Mouse (Mus musculus) lung, embryonic 15.5 days (tissue): ENCODE results near the gene Dhcr24. TPM values are rescaled to one million over a fixed set of nuclear protein-coding genes. Genes with fewer than 3 reads are reported as not detected.

Source experiments
- ATAC-seq: fragments of 200-750 bp; cut with Nextera tagmentation; 2 replicates; pipeline ENCODE4 v1.8.0; 2017; ENCODE audit warnings: moderate number of reproducible peaks, borderline replicate concordance; ENCODE audit not compliant: low FRiP score, low TSS enrichment; ENCODE audit errors: extremely low read depth
- H3K27ac ChIP-seq: fragments of 300-500 bp; sonication (generic); 2 replicates; pipeline ENCODE4 v1.5.1; 2015; ENCODE audit warnings: moderate library complexity, mild to moderate bottlenecking, inconsistent platforms
- H3K27me3 ChIP-seq: fragments of 300-500 bp; sonication (generic); 2 replicates; pipeline ENCODE4 v1.6.1; 2015; ENCODE audit warnings: inconsistent platforms
- H3K36me3 ChIP-seq: fragments of 300-500 bp; sonication (generic); 2 replicates; pipeline ENCODE4 v1.6.1; 2015; ENCODE audit warnings: inconsistent platforms
- H3K4me1 ChIP-seq: fragments of 300-500 bp; sonication (generic); 2 replicates; pipeline ENCODE4 v1.6.1; 2015; ENCODE audit warnings: inconsistent platforms
- H3K4me2 ChIP-seq: fragments of 300-500 bp; sonication (generic); 2 replicates; pipeline ENCODE4 v1.6.1; 2015; ENCODE audit warnings: inconsistent platforms, mild to moderate bottlenecking, moderate library complexity
- H3K4me3 ChIP-seq: fragments of 300-500 bp; sonication (generic); 2 replicates; pipeline ENCODE4 v1.5.1; 2015; ENCODE audit warnings: mild to moderate bottlenecking, inconsistent platforms
- H3K9ac ChIP-seq: fragments of 300-500 bp; sonication (generic); 2 replicates; pipeline ENCODE4 v1.6.1; 2015; ENCODE audit warnings: inconsistent platforms
- H3K9me3 ChIP-seq: fragments of 300-500 bp; sonication (generic); 2 replicates; pipeline ENCODE4 v1.6.1; 2016; ENCODE audit warnings: inconsistent platforms
- WGBS: fragments of 180-500 bp; shearing (Covaris S2); methylation state at CpG from one replicate; pipeline ENCODE4 v1.1.7; 2015; 5-methylcytosine and 5-hydroxymethylcytosine counted together
- polyA plus RNA-seq: library from polyadenylated mRNA; unstranded; fragments of >200 nt; fragmentation: Nextera tagmentation; extraction: Ambion mirVana; gene quantifications from 2 replicates; pipeline ENCODE4 v1.2.1, GENCODE M21; 2015

The Dhcr24 gene
- polyA plus RNA-seq, result 4.6 and 4.9 TPM in 2 replicates

- peak within 1 kb of the TSS; percentile 83 for H3K4me3 ChIP-seq
- peaks cover 13% of the 10 kb centered on the region for H3K36me3 ChIP-seq
- H3K9me3 ChIP-seq, result no peaks in the 10 kb centered on the region
- WGBS, result under 1% methylated on average over 86 of the region's 89 CpGs
- no peaks in the 10 kb centered on the region for H3K27me3 ChIP-seq
- peak within 1 kb of the TSS; percentile 95 for H3K4me2 ChIP-seq
- H3K27ac ChIP-seq, result peak within 1 kb of the TSS; percentile 74
- peak; percentile 97 for ATAC-seq
- peak within 1 kb of the TSS; percentile 53 for H3K9ac ChIP-seq
- H3K4me1 ChIP-seq, result peaks cover 32% of the 10 kb centered on the region
These were observed at the start of gene Dhcr24 for GRCm38 (mm10) chr4:106560846-106561781. Dhcr24 (plus strand) TSS chr4:106561038.

- H3K36me3 ChIP-seq, result no peaks in the 10 kb centered on the region
- no peak overlapping the region for H3K9ac ChIP-seq
- no peaks in the 10 kb centered on the region for H3K9me3 ChIP-seq
- no peaks in the 10 kb centered on the region for H3K4me1 ChIP-seq
- no peak overlapping the region for H3K27ac ChIP-seq
- 68% methylated on average over 6 of the region's 6 CpGs for WGBS
- H3K27me3 ChIP-seq, result no peaks in the 10 kb centered on the region
- no peak for ATAC-seq
- H3K4me2 ChIP-seq, result no peak overlapping the region
- H3K4me3 ChIP-seq, result no peak overlapping the region
These were observed 46.2 kb upstream of the Dhcr24 start for GRCm38 (mm10) chr4:106514606-106515005.

- Histone ChIP-seq H3K27ac (no peak overlapping the region), H3K27me3 (no peaks in the 10 kb centered on the region), H3K9me3 (no peaks in the 10 kb centered on the region), H3K4me2 (no peak overlapping the region), H3K36me3 (no peaks in the 10 kb centered on the region), H3K9ac (no peak overlapping the region), H3K4me3 (no peak overlapping the region), H3K4me1 (no peaks in the 10 kb centered on the region)
- WGBS, result 70% methylated on average over 3 of the region's 3 CpGs
- no peak for ATAC-seq
These were observed 38.3 kb upstream of the Dhcr24 start for GRCm38 (mm10) chr4:106522547-106522946.

- H3K4me3 ChIP-seq, result no peak overlapping the region
These were observed 36.7 kb upstream of the Dhcr24 start for GRCm38 (mm10) chr4:106524131-106524530.

GRCm38 (mm10) chr4:106525001-106525400 lies 35.8 kb upstream of the Dhcr24 start:
- H3K4me2 ChIP-seq, result no peak overlapping the region

More at GRCm38 (mm10) chr4:106524131-106524530, 36.7 kb upstream of the Dhcr24 start:
- H3K36me3 ChIP-seq, result no peaks in the 10 kb centered on the region
- ATAC-seq, result no peak
- no peaks in the 10 kb centered on the region for H3K27me3 ChIP-seq
- H3K4me2 ChIP-seq, result no peak overlapping the region
- H3K27ac ChIP-seq, result no peak overlapping the region
- no peaks in the 10 kb centered on the region for H3K9me3 ChIP-seq
- 65% methylated on average over 2 of the region's 2 CpGs for WGBS
- H3K4me1 ChIP-seq, result no peaks in the 10 kb centered on the region
- H3K9ac ChIP-seq, result no peak overlapping the region

GRCm38 (mm10) chr4:106527856-106528547 lies 32.8 kb upstream of the Dhcr24 start:
- H3K4me1 ChIP-seq, result no peaks in the 10 kb centered on the region
- no peak overlapping the region for H3K27ac ChIP-seq
- H3K4me2 ChIP-seq, result no peak overlapping the region
- H3K9me3 ChIP-seq, result no peaks in the 10 kb centered on the region
- no peaks in the 10 kb centered on the region for H3K36me3 ChIP-seq
- H3K9ac ChIP-seq, result no peak overlapping the region
- H3K4me3 ChIP-seq, result no peak overlapping the region
- 64% methylated on average over 7 of the region's 7 CpGs for WGBS
- H3K27me3 ChIP-seq, result no peaks in the 10 kb centered on the region
- no peak for ATAC-seq

More at GRCm38 (mm10) chr4:106525001-106525400, 35.8 kb upstream of the Dhcr24 start:
- Histone ChIP-seq H3K36me3 (no peaks in the 10 kb centered on the region), H3K4me3 (no peak overlapping the region), H3K9ac (no peak overlapping the region), H3K4me1 (no peaks in the 10 kb centered on the region), H3K27ac (no peak overlapping the region), H3K27me3 (no peaks in the 10 kb centered on the region), H3K9me3 (no peaks in the 10 kb centered on the region)
- ATAC-seq, result no peak
- WGBS, result 94% methylated on average over 2 of the region's 2 CpGs

- no peaks in the 10 kb centered on the region for H3K27me3 ChIP-seq
- H3K36me3 ChIP-seq, result no peaks in the 10 kb centered on the region
- no peak overlapping the region for H3K4me3 ChIP-seq
- peak; percentile 80 for ATAC-seq
- peak overlapping the region; percentile 10; the same call in 1 of the 2 replicates for H3K9ac ChIP-seq
- peak overlapping the region; percentile 37 for H3K4me2 ChIP-seq
- WGBS, result 13% methylated on average over 17 of the region's 17 CpGs
- no peaks in the 10 kb centered on the region for H3K4me1 ChIP-seq
- H3K9me3 ChIP-seq, result no peaks in the 10 kb centered on the region
- H3K27ac ChIP-seq, result no peak overlapping the region
These were observed 31.3 kb upstream of the Dhcr24 start for GRCm38 (mm10) chr4:106529375-106530112.

GRCm38 (mm10) chr4:106530113-106530482 lies 30.7 kb upstream of the Dhcr24 start:
- H3K27ac ChIP-seq, result no peak overlapping the region
- H3K27me3 ChIP-seq, result no peaks in the 10 kb centered on the region
- no peaks in the 10 kb centered on the region for H3K36me3 ChIP-seq
- H3K4me3 ChIP-seq, result no peak overlapping the region
- no peaks in the 10 kb centered on the region for H3K4me1 ChIP-seq
- 64% methylated on average over 9 of the region's 9 CpGs for WGBS
- ATAC-seq, result no peak
- no peaks in the 10 kb centered on the region for H3K9me3 ChIP-seq
- H3K4me2 ChIP-seq, result no peak overlapping the region
- no peak overlapping the region for H3K9ac ChIP-seq

- WGBS, result 32% methylated on average over 7 of the region's 7 CpGs
These were observed 27.3 kb upstream of the Dhcr24 start for GRCm38 (mm10) chr4:106533421-106534080.

GRCm38 (mm10) chr4:106534256-106534655 lies 26.6 kb upstream of the Dhcr24 start:
- Histone ChIP-seq H3K27me3 (no peaks in the 10 kb centered on the region), H3K9me3 (no peaks in the 10 kb centered on the region), H3K4me2 (no peak overlapping the region), H3K36me3 (no peaks in the 10 kb centered on the region), H3K4me3 (no peak overlapping the region), H3K4me1 (no peaks in the 10 kb centered on the region), H3K27ac (no peak overlapping the region), H3K9ac (no peak overlapping the region)
- no peak for ATAC-seq
- 37% methylated on average over 7 of the region's 7 CpGs for WGBS

More at GRCm38 (mm10) chr4:106533421-106534080, 27.3 kb upstream of the Dhcr24 start:
- Histone ChIP-seq H3K4me2 (no peak overlapping the region), H3K27ac (no peak overlapping the region), H3K4me1 (no peaks in the 10 kb centered on the region), H3K36me3 (no peaks in the 10 kb centered on the region), H3K9me3 (no peaks in the 10 kb centered on the region), H3K4me3 (no peak overlapping the region), H3K9ac (no peak overlapping the region), H3K27me3 (no peaks in the 10 kb centered on the region)
- no peak for ATAC-seq

- Histone ChIP-seq H3K4me1 (no peaks in the 10 kb centered on the region), H3K9ac (no peak overlapping the region), H3K4me3 (no peak overlapping the region), H3K27me3 (no peaks in the 10 kb centered on the region), H3K27ac (no peak overlapping the region), H3K9me3 (no peaks in the 10 kb centered on the region), H3K4me2 (no peak overlapping the region), H3K36me3 (no peaks in the 10 kb centered on the region)
- 83% methylated on average over 5 of the region's 5 CpGs for WGBS
- no peak for ATAC-seq
These were observed 21.1 kb upstream of the Dhcr24 start for GRCm38 (mm10) chr4:106539756-106540155.
